8 mouse cellular contexts compared by ENCODE assay signal in genomic region chr15:61096021-61096781, GRCm38 (mm10).
A peak's percentile ranks its signal among the peaks of the same experiment; 100 is the strongest.
DNase-seq lines count a peak whose midpoint lies in the region; ATAC-seq lines count a peak whose summit lies in the region.

No protein-coding gene starts in this region.

- WGBS in neural tube, embryonic 14.5 days: 60% methylated on average over 3 of the region's 3 CpGs

- no peaks in the 10 kb centered on the region for H3K4me1 ChIP-seq in neural tube, embryonic 14.5 days (ENCODE audit: control insufficient read depth, insufficient read depth, low read length)

- no peaks in the 10 kb centered on the region for H3K36me3 ChIP-seq in neural tube, embryonic 14.5 days (ENCODE audit: control insufficient read depth, insufficient read depth, low read length)

- no peak for ATAC-seq in CD4-positive, CD25-positive, alpha-beta regulatory T cell, adult 4 months
- ATAC-seq in granulocyte monocyte progenitor cell, adult 5-6 weeks (replicated peaks; ENCODE audit: poor library complexity, severe bottlenecking): peak; percentile 59
- ATAC-seq in neural tube, embryonic 14.5 days (ENCODE audit: low read depth): peak; percentile 88

- intact Hi-C loops in left cerebral cortex, postnatal 4 days (cut with DNase I): loop anchor here (2.0 to 5.0 kb wide), 3 partner anchors 274 to 1219 kb away; no protein-coding TSS in a partner anchor
- intact Hi-C loops in left cerebral cortex, postnatal 36 days (cut with DNase I): loop anchor here (5.0 kb wide), 4 partner anchors 274 to 1219 kb away; no protein-coding TSS in a partner anchor

- H3K27me3 ChIP-seq in neural tube, embryonic 14.5 days (ENCODE audit: control insufficient read depth, insufficient read depth, low read length): no peaks in the 10 kb centered on the region

- peak; percentile 14 for DNase-seq in CD4-positive, CD25-positive, alpha-beta regulatory T cell, adult 2 months (ENCODE audit: low read depth, low spot score)
- DNase-seq in left cerebral cortex, postnatal 4 days: peak; percentile 10
- DNase-seq in left cerebral cortex, postnatal 36 days (ENCODE audit: low spot score in 2 of 2): no peak
- DNase-seq in gastrocnemius, adult 18-20 months (ENCODE audit: low spot score): no peak
- DNase-seq in heart, postnatal 4 days: no peak

- no peak overlapping the region for H3K4me2 ChIP-seq in neural tube, embryonic 14.5 days (ENCODE audit: low read depth, low read length)

- H3K9me3 ChIP-seq in neural tube, embryonic 14.5 days (ENCODE audit: control insufficient read depth, low read length): no peaks in the 10 kb centered on the region

- H3K27ac ChIP-seq in neural tube, embryonic 14.5 days (ENCODE audit: low read depth, low read length): no peak overlapping the region

- no peak overlapping the region for H3K9ac ChIP-seq in neural tube, embryonic 14.5 days (replicated peaks; ENCODE audit: low read depth, low read length)

- no peak overlapping the region for H3K4me3 ChIP-seq in neural tube, embryonic 14.5 days (ENCODE audit: low read depth, low read length)

Comparison
In these comparisons a context has a peak if more than half of its experiments do, and no peak if none do; other contexts are left out.
1. DNase-seq: peak in CD4-positive, CD25-positive, alpha-beta regulatory T cell, adult 2 months (single experiment) and left cerebral cortex, postnatal 4 days (single experiment); none in left cerebral cortex, postnatal 36 days (0 of 2), gastrocnemius, adult 18-20 months (single experiment) and heart, postnatal 4 days (single experiment).